Mouse (Mus musculus) lung, postnatal 0 days (tissue): Measurements from ENCODE around the gene Armc10.

Experiments
- CTCF ChIP-seq: IDR thresholded peaks from 2 replicates; pipeline ENCODE4 v1.5.1; 2016; ENCODE audit warnings: antibody characterized with exemption, mild to moderate bottlenecking
- EP300 ChIP-seq: IDR thresholded peaks from 2 replicates; pipeline ENCODE4 v1.6.1; 2016; ENCODE audit warnings: antibody characterized with exemption, mild to moderate bottlenecking, control low read depth

- no peak for TF ChIP-seq CTCF
- no peak for TF ChIP-seq EP300
Observed at GRCm38 (mm10) chr5:21660850-21661249, 15.2 kb downstream of the Armc10 start.
